Mouse (Mus musculus): Measurements from ENCODE around the gene Rap1b. TPM values are rescaled to one million over a fixed set of nuclear protein-coding genes. Genes with fewer than 3 reads are reported as not detected.

Gene Rap1b
- polyA plus RNA-seq, 1 experiment from 2014 or later: 132 TPM

- no peaks in the 10 kb centered on the region for H3K27me3 ChIP-seq (ENCODE audit: control insufficient read depth, insufficient read depth, low read length)
- no peaks in the 10 kb centered on the region for H3K9me3 ChIP-seq (ENCODE audit: control insufficient read depth, low read length)
- no peak overlapping the region for H3K4me2 ChIP-seq (replicated peaks; ENCODE audit: low read depth)
- no peak overlapping the region for H3K4me3 ChIP-seq (ENCODE audit: low read depth, low read length)
- H3K36me3 ChIP-seq (ENCODE audit: control insufficient read depth, insufficient read depth, low read length): peaks cover 10% of the 10 kb centered on the region
- H3K4me1 ChIP-seq (replicated peaks; ENCODE audit: control insufficient read depth, insufficient read depth): no peaks in the 10 kb centered on the region
- no peak for DNase-seq (ENCODE audit: low spot score)
- TF ChIP-seq CTCF (IDR thresholded peaks at IDR 0.05; ENCODE audit: low read depth) (no peak), EP300 (optimal IDR thresholded peaks at IDR 0.05) (no peak)
- ATAC-seq (ENCODE audit: low FRiP score, low TSS enrichment): no peak
- 93% methylated on average over 11 of the region's 11 CpGs for WGBS
- no peak overlapping the region for H3K9ac ChIP-seq (ENCODE audit: low read length)
- H3K27ac ChIP-seq (replicated peaks): no peak overlapping the region
Observed at GRCm38 (mm10) chr10:117765116-117765894, 80.5 kb downstream of the Rap1b start.

GRCm38 (mm10) chr10:117764598-117764997 lies 81.2 kb downstream of the Rap1b start:
- DNase-seq (ENCODE audit: low spot score) (no peak), ATAC-seq (ENCODE audit: low FRiP score, low TSS enrichment) (no peak)
- Histone ChIP-seq H3K4me2 (replicated peaks; ENCODE audit: low read depth) (no peak overlapping the region), H3K27me3 (ENCODE audit: control insufficient read depth, insufficient read depth, low read length) (no peaks in the 10 kb centered on the region), H3K27ac (replicated peaks) (no peak overlapping the region), H3K4me1 (replicated peaks; ENCODE audit: control insufficient read depth, insufficient read depth) (no peaks in the 10 kb centered on the region), H3K9me3 (ENCODE audit: control insufficient read depth, low read length) (no peaks in the 10 kb centered on the region), H3K36me3 (ENCODE audit: control insufficient read depth, insufficient read depth, low read length) (peaks cover 9% of the 10 kb centered on the region), H3K9ac (ENCODE audit: low read length) (no peak overlapping the region), H3K4me3 (ENCODE audit: low read depth, low read length) (no peak overlapping the region)
- no peak for TF ChIP-seq EP300 (optimal IDR thresholded peaks at IDR 0.05)
- TF ChIP-seq CTCF (IDR thresholded peaks at IDR 0.05; ENCODE audit: low read depth): no peak
- WGBS: 88% methylated on average over 6 of the region's 6 CpGs

Other genes starting within 250 kb of the Rap1b start
- 22.9 and 26.6 TPM in 2 replicates for gene Cpm, start 216.5 kb downstream of the Rap1b start, polyA plus RNA-seq (2015; fragmentation: Nextera tagmentation; extraction: Ambion mirVana)
- gene Mdm2, start 135.3 kb downstream of the Rap1b start, polyA plus RNA-seq (2015; fragmentation: Nextera tagmentation; extraction: Ambion mirVana): 14.8 and 17.6 TPM in 2 replicates
- gene Slc35e3, start 99.7 kb downstream of the Rap1b start, polyA plus RNA-seq (2015; fragmentation: Nextera tagmentation; extraction: Ambion mirVana): 19.4 and 21.0 TPM in 2 replicates
- 14.4 and 16.5 TPM in 2 replicates for gene Nup107, start 53.3 kb downstream of the Rap1b start, polyA plus RNA-seq (2015; fragmentation: Nextera tagmentation; extraction: Ambion mirVana)

Measured in stomach, postnatal 0 days (tissue).